Mouse (Mus musculus) erythroblast, embryonic 14.5 days (primary cell): Measurements from ENCODE around the gene Nrip1. TPM values are rescaled to one million over a fixed set of nuclear protein-coding genes. Genes with fewer than 3 reads are reported as not detected.

ENCODE experiments used
- H3K27me3 ChIP-seq: 2 replicates; pipeline ENCODE4 v1.6.1; 2012; ENCODE audit warnings: inconsistent platforms; ENCODE audit not compliant: control insufficient read depth
- H3K36me3 ChIP-seq: 2 replicates; pipeline ENCODE4 v1.6.1; 2012; ENCODE audit warnings: mild to moderate bottlenecking, inconsistent platforms; ENCODE audit not compliant: control insufficient read depth
- H3K4me1 ChIP-seq: 2 replicates; pipeline ENCODE4 v1.6.1; 2012; ENCODE audit warnings: inconsistent platforms; ENCODE audit not compliant: control insufficient read depth
- H3K4me3 ChIP-seq: replicated peaks from 2 replicates; pipeline ENCODE3; 2012; ENCODE audit warnings: moderate library complexity, mild to moderate bottlenecking, inconsistent platforms
- H3K9me3 ChIP-seq: 2 replicates; pipeline ENCODE4 v1.6.1; 2012; ENCODE audit warnings: low read length, inconsistent platforms, mixed read lengths; ENCODE audit not compliant: control insufficient read depth
- GATA1 ChIP-seq: IDR thresholded peaks from 2 replicates; pipeline ENCODE4 v1.6.1; 2012; ENCODE audit warnings: low read length, inconsistent platforms, mixed read lengths
- TAL1 ChIP-seq: IDR thresholded peaks from 3 replicates; pipeline ENCODE4 v1.6.1; 2012; ENCODE audit warnings: low read length, inconsistent platforms, mixed read lengths
- polyA plus RNA-seq: library from polyadenylated mRNA; stranded (reverse); fragments of >175 nt; gene quantifications from 2 replicates; pipeline ENCODE4 v1.2.3, GENCODE M21; 2012

Nrip1 gene
- polyA plus RNA-seq, 1 experiment = 0.55 TPM

DNA sequence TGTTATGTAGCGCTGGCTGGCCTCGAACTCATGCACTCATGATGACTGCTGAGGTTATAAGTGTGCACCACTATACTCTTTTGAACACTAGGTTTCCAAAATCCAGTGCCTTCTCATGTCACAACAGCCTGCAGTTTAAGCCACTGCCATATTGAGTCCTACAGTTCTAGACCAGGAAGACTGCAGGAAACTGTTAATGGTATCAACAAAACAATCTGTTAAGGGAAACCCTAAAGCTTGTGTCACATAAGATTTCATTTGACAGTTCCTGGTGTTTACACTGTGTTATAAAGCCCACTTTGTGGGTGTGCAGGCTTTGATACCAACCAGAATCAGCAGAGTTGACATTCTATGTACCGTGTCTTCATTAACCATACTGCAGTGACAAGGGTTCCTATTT lies 3.6 kb upstream of the Nrip1 start:
- Histone ChIP-seq H3K4me1 (peaks cover 10% of the 10 kb centered on the region), H3K4me3 (no peak overlapping the region), H3K9me3 (no peaks in the 10 kb centered on the region), H3K36me3 (no peaks in the 10 kb centered on the region), H3K27me3 (peaks cover 17% of the 10 kb centered on the region)
- TF ChIP-seq TAL1 (no peak), GATA1 (no peak)

DNA sequence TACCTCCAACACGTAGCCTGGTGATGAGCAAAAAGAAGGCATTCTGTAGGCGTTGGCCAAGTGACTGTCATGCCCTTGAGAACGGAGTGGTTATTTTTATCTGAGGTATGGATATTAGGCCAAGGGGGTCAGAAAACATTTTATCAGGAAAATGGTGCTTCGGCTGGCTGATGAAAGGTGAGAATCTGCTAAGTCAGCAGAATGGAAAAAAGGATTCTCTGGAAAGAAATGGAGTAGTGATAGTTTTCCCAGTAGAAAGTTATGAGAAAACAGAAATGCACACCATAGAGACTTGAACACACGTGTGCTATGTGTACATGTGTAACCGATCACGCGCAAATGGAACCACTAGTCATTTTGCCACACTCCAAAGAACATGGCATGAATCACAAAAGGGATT lies 3.0 kb upstream of the Nrip1 start:
- no peak for TF ChIP-seq GATA1
- TF ChIP-seq TAL1 = no peak
- Histone ChIP-seq H3K9me3 (no peaks in the 10 kb centered on the region), H3K4me3 (no peak overlapping the region), H3K4me1 (peaks cover 10% of the 10 kb centered on the region), H3K36me3 (no peaks in the 10 kb centered on the region), H3K27me3 (peaks cover 17% of the 10 kb centered on the region)

DNA sequence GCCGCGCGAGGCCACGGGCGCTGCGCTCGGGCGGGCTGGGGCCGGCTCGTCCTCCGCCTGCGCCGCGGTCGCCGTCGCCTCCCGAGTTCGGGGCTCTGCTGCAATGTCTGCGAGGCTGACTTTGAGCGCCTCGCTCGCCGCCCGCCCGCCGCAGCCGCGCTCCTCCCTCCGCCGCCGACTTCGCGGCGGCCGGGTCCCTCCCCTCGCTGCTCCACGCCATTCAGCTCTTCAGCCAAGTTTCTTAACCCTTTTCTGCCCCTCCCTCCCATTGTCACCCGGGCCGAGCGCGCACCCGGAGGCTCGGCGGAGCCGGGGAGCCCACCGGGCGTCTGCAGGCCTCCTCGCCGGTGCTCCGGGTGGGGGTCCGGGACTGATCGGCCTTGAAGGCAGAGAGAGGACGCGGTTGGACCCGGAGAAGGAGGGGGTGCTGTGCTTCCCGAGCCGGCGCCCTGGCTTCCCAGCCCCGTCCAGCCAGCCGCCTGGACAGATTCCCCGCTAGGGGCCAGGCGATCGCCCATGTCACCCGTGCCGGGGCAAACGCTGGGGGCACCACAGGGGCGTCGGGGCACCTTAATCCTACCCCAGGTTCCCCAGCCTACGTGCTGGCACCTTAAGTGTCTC lies 576 bp downstream of the Nrip1 start:
- Histone ChIP-seq H3K4me3 (peak overlapping the region; percentile 89), H3K27me3 (peaks cover 17% of the 10 kb centered on the region), H3K9me3 (no peaks in the 10 kb centered on the region), H3K4me1 (peaks cover 42% of the 10 kb centered on the region), H3K36me3 (peaks cover 12% of the 10 kb centered on the region)
- TF ChIP-seq TAL1 = no peak
- no peak for TF ChIP-seq GATA1

DNA sequence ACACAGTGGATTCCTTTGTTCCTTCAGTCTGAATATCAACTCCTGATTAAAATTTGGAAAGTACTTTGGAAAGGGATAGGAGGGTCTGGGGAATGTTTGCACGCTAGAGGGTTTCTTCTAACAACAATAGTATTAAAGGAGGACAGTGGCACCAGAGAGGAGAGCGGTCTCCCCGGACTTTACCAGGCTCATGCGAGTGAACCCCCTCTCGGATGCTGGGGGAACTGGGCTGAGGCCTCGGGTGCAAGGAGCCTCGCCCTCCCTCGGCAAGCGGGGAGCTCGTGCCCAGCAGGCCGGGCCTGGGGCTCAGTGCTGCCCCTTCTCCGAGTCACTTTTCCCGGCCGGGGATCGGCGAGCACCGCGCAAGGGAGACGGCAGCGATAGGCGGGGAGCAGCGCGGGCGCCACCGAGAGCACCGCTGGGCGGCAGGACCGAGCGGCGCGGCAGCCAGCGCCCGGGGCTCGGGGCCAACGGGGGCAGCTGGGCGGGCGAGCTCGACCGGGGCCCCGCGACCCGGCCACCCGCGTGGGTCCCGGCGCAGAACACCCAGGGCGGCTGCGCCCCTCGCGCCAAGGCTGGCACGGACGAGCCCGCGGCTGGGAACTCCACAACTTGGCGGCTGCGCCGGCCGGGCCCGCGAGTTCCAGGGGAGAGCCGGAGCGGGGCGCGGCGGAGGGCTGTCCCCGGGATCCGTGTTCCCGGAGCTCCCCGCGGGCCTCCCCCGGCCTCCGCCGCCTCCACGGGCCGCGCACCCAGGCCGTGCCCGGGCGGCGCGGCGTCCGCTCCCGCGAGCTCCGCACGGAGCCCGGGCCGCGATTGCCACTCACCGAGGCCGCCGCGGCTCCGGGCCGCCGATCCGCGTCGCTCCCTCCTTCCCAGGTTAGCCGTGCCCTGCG lies 1.3 kb downstream of the Nrip1 start:
- Histone ChIP-seq H3K27me3 (peaks cover 17% of the 10 kb centered on the region), H3K9me3 (no peaks in the 10 kb centered on the region), H3K4me3 (peak overlapping the region; percentile 89), H3K4me1 (peaks cover 48% of the 10 kb centered on the region), H3K36me3 (peaks cover 20% of the 10 kb centered on the region)
- no peak for TF ChIP-seq GATA1

DNA sequence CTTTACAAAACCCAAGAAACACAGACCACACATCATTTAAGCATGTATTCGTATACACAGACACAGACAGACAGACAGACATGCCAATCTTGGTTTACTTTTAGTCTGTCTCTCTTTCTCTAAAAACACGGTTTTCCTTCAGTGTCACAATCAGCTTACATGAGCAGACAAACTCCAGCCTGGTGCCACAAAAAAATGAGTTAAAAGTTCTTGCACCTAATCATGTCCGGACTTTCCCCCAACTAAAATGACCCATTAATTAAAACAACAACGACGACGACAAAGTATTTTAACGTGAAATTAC lies 2.1 kb downstream of the Nrip1 start:
- TF ChIP-seq TAL1 = no peak
- TF ChIP-seq GATA1 = no peak
- H3K36me3 ChIP-seq = peaks cover 27% of the 10 kb centered on the region
- H3K4me1 ChIP-seq = peaks cover 55% of the 10 kb centered on the region
- H3K4me3 ChIP-seq = peak overlapping the region; percentile 89
- H3K27me3 ChIP-seq = peaks cover 17% of the 10 kb centered on the region
- H3K9me3 ChIP-seq = no peaks in the 10 kb centered on the region

DNA sequence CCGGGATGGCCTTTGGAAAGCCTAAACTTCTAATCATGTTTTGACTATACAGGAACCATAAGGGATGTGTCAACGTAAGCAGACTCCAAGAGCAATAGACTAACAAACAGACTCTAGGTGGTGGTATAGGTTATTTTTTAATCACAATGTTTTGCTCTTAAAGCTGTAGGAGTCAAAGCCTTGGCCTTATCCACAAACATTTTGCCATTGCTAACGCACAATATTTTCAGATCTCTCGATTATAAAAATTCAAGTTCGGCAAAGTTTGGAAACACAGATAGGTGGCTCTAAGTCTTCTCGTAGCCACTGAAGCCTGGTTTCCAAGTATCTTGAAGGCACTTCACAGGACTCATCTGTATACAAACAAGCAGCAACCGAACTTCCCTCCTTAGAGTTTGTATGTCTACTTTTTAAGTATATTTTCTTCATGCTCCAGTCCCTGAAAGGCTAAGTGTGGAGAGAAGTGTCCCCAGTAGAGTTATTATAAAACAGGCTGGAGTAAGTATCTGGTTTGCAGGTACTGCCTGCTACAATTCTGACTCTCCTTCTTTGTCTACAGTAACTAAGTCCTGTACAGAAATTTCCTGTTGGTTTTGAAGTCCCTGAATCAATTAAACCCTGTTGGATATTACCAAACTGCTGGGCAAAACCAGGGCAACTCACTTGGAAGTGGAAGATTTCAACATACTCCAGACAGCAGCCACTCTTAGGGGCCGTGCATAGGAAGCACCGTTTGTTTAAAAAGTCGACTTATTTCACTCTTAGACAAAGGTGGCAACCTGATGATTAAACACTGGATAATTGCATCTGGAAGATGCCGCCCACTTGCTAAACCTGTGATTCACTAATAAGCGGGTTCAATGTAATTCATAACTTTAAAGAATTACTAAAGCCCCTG lies 2.7 kb downstream of the Nrip1 start:
- H3K27me3 ChIP-seq = peaks cover 17% of the 10 kb centered on the region
- H3K9me3 ChIP-seq = no peaks in the 10 kb centered on the region
- peak overlapping the region; percentile 89 for H3K4me3 ChIP-seq
- peaks cover 30% of the 10 kb centered on the region for H3K36me3 ChIP-seq
- TF ChIP-seq TAL1 = no peak
- TF ChIP-seq GATA1 = no peak
- H3K4me1 ChIP-seq = peaks cover 61% of the 10 kb centered on the region

DNA sequence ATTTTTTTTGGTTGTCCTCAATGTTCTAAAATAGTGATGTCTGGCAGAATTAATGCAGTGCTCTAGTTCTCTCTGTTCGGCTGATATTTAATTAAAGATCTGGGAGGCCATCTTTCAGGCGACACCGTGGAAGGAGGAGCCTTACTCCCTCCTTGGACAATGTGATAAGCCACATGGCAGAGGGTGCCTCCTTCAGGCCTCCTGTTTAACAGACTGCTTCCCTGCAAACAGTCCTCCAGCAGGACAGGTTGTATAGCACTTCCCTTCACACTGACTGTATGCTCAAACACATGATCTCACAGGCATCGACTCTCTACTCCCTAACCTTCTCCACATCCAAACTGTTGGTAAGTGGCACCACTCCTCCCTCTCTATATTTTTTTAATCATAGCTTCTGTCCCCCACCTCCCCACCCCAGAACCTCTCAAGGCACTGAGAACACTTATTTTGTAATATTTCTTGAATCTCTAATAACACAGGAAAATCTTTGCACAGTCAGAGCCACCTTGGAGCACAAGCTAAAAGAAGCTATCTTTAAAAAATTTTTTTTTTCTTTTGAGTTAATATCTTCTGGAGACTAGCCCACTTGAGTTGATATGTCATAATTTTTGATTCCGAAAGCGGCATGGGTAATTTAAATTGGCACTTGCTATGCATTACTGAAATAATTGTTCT lies 3.4 kb downstream of the Nrip1 start:
- Histone ChIP-seq H3K4me3 (peak overlapping the region; percentile 89), H3K27me3 (peaks cover 15% of the 10 kb centered on the region), H3K9me3 (no peaks in the 10 kb centered on the region), H3K4me1 (peaks cover 69% of the 10 kb centered on the region), H3K36me3 (peaks cover 37% of the 10 kb centered on the region)
- TF ChIP-seq GATA1 (peak; percentile 34; the same call in 1 of the 2 replicates), TAL1 (0 out of 3 replicates have a peak, but pooled peaks have one; percentile 27)

DNA sequence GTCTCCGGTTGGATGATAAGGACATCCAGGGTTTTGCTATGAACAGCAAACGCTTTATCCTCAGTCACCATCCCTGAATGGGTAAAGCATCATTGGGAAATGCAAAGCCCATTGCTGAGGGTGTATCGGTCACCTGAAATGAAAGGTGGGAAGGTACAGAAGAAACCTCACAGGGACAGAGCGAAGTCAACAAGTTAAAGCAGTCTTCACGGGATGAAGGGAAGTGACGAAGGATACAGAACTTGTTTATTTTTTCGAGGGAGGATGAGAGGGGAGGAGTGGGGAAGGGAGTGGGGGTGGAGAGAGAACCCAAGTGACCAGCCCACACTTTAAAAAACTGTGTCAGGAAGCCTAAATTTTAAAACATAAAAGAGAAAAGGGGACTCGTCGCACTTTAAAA lies 4.4 kb downstream of the Nrip1 start:
- Histone ChIP-seq H3K27me3 (peaks cover 7% of the 10 kb centered on the region), H3K4me1 (peaks cover 75% of the 10 kb centered on the region), H3K9me3 (no peaks in the 10 kb centered on the region), H3K36me3 (peaks cover 44% of the 10 kb centered on the region), H3K4me3 (no peak overlapping the region)
- no peak for TF ChIP-seq TAL1
- no peak for TF ChIP-seq GATA1
